Mouse (Mus musculus) thymus, adult 18-20 months (tissue): ENCODE measurements around the gene Gm14685.
A peak's percentile ranks its signal among the peaks of the same experiment; 100 is the strongest.
"Not testable (repeated sequence)": the region's sequence is repeated elsewhere in the genome, so short reads cannot be mapped to it uniquely, and the experiment has no call there.

Experiments used
- DNase-seq, 2 experiments: peaks; one replicate each; pipeline ENCODE4 v3.0.0; 2022; ENCODE audit warnings: mixed read lengths in 2 of 2

The Gm14685 gene

GRCm38 (mm10) chrX:73116747-73117146 is at the start of gene Gm14685:
Gene Gm14685 (plus strand): TSS chrX:73117047.
- not testable (repeated sequence) for DNase-seq

GRCm38 (mm10) chrX:73082267-73083055 is 34.4 kb upstream of the Gm14685 start, which contains the start of gene Xlr4a:
Gene Xlr4a (minus strand): TSS chrX:73082478.
- DNase-seq = peak; percentile 9 to 32

- DNase-seq = not testable (repeated sequence)
Measured at GRCm38 (mm10) chrX:73096941-73097508, 19.8 kb upstream of the Gm14685 start, which contains the start of gene Xlr3a. Gene Xlr3a (minus strand): TSS chrX:73097095.

GRCm38 (mm10) chrX:73122859-73123829 is 6.3 kb downstream of the Gm14685 start:
- DNase-seq = not testable (repeated sequence)

GRCm38 (mm10) chrX:73143218-73143618 is 26.4 kb downstream of the Gm14685 start:
- not testable (repeated sequence) for DNase-seq

GRCm38 (mm10) chrX:73148496-73148895 is 31.6 kb downstream of the Gm14685 start, which contains the start of gene Xlr5b:
Gene Xlr5b (plus strand): TSS chrX:73148796.
- DNase-seq = not testable (repeated sequence)

- DNase-seq = not testable (repeated sequence)
Measured at GRCm38 (mm10) chrX:73149350-73149749, 32.5 kb downstream of the Gm14685 start, which contains the start of gene DXBay18. Gene DXBay18 (minus strand): TSS chrX:73149450.

- not testable (repeated sequence) for DNase-seq
Measured at GRCm38 (mm10) chrX:73176889-73177288, 60.0 kb downstream of the Gm14685 start, which contains the start of gene Spin2d. Gene Spin2d (minus strand): TSS chrX:73176989.
